Mouse (Mus musculus): Measurements from ENCODE around the gene Afdn.

Afdn gene

GRCm38 (mm10) chr17:13759853-13760627 lies at the start of gene Afdn:
TSS of gene Afdn (plus strand) at chr17:13760539.
- DNase-seq = peak; percentile 86 to 93

DNA sequence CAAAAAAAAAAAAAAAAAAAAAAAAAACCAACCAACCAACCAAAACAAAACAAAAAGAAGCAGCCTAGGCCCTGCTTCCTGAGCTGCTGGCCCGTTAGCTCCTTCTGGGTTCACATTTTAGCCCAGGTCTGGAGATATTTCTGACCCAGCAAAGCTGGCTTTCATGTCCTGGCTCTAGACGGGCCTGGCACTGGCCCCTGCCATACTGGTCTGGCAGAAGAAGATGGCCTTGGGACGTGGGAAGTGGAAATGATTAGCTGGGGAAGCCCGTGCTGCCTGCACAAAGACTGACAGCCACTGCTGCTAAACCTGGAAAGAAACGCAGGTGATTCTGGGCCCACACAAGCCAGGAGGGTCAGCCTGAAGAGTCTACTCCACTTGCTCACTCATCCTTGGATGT lies 49.2 kb upstream of the Afdn start:
- DNase-seq = peak; percentile 54 to 68

DNA sequence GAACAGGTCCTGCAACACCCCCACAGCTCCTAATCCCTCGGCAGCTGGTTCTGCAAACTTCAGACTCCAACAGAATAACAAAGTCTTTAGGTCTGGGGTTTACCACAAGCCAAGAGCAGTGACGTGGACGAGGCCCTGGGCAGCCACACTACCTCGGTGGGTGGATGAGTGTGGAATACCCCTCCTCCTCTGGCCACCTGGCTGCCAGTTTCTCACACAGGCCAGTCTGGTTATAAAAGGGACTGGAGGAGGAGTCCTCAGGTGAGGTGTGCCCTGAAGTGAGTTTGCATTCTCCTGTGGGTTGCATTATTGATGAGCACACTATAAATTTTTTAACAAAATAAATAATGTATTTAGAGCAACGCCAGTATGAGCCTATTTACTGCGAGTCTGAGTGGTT lies 48.2 kb upstream of the Afdn start:
- no peak for DNase-seq

DNA sequence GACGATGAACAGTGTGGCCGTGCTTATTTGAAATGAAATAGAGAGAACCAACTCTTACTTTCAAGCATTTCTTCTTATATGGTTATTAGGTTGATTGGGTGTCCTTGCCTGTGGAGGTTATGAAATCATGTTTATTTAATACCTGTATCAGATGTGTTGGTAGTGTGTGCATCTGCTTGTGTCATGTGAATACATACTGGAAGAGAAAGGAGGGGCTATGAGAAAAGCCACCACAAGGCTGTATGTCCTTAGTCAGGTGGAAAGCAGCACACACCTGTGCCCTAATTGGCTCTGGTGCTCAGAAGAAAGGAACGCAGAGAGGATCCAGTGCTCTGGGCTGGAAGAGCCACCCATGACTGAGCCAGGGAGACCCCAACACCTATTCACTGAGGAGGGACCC lies 47.8 kb upstream of the Afdn start:
- no peak for DNase-seq

- no peak for DNase-seq
Measured at GRCm38 (mm10) chr17:13714128-13714527, 46.2 kb upstream of the Afdn start.

- no peak for DNase-seq
Measured at GRCm38 (mm10) chr17:13714654-13715053, 45.7 kb upstream of the Afdn start.

- DNase-seq = no peak
Measured at GRCm38 (mm10) chr17:13715511-13715910, 44.8 kb upstream of the Afdn start.

DNA sequence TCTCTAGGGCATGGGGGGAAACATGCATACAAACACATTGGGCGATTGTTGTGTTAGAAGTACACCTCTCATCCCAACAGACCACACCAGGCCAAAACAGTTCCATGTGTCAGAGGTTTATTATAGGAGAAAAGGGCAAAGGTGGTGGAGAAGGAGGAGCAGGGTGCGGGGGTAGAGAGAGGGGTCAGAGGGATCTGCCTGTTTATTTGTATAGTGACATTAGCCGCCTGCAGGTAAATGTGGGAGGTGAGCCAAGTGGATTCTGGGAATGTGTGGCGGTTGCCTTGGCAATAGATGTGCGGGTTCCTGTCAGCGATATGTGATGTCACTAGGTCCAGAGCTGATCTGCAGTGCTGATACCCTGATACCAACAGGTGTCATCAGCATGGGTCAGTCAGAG lies 44.0 kb upstream of the Afdn start:
- DNase-seq = no peak

- no peak for DNase-seq
Measured at GRCm38 (mm10) chr17:13717428-13717827, 42.9 kb upstream of the Afdn start.

GRCm38 (mm10) chr17:13720187-13720586 lies 40.2 kb upstream of the Afdn start:
- no peak for DNase-seq

- no peak for DNase-seq
Measured at GRCm38 (mm10) chr17:13721372-13721771, 39.0 kb upstream of the Afdn start.

DNA sequence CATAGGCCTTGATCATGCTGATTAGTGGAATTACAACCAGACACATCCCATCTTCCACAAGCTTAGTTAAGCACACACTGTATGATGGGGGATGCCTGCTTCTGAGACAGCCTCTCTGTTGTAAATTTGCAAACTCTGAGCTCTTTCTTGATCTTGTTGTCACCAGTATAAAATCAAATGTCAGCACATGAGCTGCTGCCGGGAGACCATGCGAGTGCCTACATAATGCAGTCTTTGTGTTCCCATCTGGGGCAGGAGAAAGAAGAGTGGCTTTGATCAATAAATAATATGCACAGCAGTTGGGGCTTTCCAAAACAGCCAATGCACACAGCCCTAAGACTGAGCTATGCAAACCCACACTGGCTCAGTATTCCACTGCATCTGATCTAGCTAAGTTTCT lies 37.9 kb upstream of the Afdn start:
- no peak for DNase-seq

DNA sequence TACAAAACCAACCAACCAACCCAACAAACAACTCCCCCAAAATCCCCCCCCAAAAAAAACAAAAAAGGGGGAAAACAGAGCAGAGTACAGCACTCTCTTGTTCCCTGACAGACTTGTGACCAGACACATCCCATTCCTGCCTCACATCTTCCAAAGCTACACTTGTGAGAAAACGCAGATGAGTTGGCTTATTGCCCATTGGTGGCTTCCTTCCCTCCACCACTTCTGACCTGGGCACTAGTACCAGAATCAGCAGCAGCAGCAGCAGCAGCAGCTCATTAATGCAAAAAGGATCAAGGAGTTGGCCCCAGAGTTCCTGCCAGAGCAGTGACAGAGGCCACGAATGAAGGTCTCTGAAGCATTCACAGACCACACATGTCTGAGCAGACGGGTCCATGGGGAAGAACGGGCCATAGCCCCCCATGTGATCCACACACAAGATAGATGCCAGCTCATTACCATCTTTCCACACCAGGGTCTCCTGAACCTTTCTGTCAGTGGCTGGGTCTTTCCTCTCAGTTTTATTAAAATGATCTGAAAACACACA lies 35.3 kb upstream of the Afdn start:
- DNase-seq = no peak

DNA sequence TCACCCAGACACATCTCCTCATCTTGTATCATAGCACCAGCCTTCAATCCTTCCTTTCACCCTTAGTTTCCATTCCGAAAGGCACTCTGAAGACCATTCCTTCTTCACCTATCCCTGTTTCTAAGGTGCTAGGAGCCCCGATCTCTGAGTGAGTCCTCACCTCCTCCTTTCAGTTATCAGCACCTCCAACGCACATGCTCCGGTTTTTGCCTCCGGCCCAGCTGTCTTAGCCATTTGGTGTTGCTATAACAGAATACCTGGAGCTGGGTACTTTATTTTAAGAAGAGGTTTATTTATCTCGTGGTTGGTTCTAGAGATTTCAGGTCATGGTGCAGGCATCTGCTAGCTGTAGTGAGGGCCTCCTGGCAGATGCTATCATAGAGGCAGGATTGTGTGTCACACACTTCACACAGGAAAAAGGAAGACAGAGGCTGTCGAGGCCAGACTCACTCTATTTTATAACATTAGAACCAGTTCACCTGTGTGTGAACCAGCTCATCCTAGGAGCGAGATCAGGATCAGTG lies 33.4 kb upstream of the Afdn start:
- no peak for DNase-seq

GRCm38 (mm10) chr17:13730980-13731726 lies 29.2 kb upstream of the Afdn start:
- no peak for DNase-seq

GRCm38 (mm10) chr17:13731727-13732112 lies 28.6 kb upstream of the Afdn start:
- no peak for DNase-seq

DNA sequence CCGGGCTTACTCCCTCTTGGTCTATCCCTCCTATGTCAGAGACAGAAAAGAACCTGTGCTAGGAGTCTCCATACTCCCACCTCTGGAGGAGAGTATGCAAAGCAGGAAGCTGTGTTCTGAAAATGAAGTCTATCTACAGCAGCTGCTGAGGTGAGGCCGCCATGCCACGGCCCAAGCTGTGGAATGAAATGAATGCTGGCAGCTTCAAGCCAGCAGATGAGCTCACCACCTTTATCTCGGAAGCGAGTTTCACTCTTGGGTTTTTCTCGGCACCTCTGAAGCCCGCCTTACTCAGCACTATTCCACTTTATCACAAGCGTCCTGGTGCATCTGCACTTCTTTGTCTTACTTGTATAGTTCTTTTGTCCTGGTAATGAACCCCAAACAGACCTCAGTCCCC lies 27.7 kb upstream of the Afdn start:
- no peak for DNase-seq

- no peak for DNase-seq
Measured at GRCm38 (mm10) chr17:13733971-13734370, 26.4 kb upstream of the Afdn start.

DNA sequence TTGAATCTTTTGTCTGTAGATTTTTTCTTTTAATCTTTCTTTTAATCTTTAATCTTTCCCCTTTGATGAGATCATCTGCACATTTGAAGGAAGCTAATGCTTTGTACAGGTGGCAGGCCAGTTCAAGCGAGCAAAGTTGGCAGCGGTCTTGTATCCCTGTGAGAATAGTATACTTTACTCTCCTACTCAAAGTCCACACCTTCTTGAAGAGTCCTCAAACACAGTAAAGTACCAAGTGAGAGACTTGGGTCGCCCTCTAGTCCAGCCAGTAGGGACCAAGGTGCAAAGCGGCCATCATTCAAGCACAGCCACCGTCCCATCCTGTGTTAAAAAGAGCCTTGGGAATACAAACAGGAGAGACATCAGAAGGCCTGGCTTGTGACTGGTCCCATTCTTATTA lies 25.3 kb upstream of the Afdn start:
- no peak for DNase-seq

DNA sequence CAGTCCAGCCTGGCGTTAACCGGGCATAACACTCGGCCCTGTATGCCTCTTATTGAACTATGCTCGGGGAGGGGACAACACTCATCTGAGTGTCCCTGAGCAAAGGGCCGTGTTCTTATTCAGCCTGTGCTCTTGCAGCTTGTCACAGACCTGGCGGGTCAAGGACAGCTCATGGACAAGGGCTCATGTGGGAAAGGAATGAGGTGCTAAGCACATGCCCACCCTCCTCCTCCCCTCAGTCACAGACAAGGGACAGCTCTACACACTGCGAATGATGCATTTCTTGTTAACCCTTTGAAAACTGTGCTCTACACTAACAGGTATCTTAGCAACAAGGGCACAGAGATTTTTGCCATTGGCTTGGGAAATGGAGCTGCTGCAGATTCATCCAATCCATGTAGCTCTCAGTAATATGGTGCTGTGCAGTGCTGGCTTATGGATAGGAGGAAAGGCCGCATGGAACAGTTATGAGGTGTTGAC lies 24.5 kb upstream of the Afdn start:
- no peak for DNase-seq

- DNase-seq = peak; percentile 24 to 28
Measured at GRCm38 (mm10) chr17:13737336-13737735, 23.0 kb upstream of the Afdn start.

DNA sequence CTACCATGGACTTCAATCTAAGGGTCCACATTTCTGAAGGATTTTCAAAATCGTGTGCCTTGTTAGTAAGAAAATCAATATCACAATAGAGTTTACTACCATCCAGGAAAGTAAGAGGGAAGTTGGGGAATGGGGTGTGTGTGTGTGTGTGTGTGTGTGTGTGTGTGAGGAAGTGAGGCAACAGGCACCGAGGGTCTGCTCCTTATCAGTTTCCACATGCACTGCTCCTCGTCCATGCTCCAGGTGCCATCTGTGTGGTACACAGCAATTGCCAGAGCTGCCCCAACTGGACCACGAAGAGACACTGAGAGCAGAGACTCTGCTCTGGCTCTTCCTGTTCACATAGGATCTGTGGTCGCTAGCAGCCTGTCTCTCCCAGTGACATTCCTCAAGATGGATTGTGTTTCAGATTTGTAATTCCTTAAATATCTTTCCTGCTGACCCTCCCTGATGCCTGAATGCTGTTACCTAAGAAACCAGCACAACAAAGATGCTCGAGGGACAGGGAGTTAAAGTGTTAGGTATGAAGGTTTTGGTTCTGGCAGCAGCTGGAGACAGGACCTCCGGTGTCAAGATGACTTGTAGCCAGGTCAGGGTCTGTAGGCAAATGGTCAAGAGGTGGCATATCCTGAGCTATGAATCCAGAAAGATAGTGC lies 22.1 kb upstream of the Afdn start:
- DNase-seq = no peak

DNA sequence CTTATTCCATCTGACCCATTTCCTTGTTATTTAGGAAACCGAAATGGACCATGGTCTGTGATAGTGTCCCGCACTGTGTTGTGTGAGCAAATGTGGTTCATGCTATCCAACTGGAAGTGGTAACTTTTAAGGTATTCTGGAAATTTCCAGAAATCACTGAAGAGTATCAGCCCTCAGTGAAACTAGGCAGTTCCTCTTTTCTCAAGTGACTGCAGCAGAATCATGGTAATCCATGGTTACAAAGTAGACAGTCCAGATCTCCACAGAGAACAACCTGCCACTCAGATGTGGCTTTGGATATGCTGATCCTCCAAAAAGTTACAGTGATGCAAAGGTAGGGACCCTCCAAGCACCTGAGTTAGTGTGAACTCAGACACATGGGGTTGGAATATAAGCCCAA lies 21.4 kb upstream of the Afdn start:
- no peak for DNase-seq
